8 mouse cellular contexts compared by ENCODE assay signal in the genomic region with DNA sequence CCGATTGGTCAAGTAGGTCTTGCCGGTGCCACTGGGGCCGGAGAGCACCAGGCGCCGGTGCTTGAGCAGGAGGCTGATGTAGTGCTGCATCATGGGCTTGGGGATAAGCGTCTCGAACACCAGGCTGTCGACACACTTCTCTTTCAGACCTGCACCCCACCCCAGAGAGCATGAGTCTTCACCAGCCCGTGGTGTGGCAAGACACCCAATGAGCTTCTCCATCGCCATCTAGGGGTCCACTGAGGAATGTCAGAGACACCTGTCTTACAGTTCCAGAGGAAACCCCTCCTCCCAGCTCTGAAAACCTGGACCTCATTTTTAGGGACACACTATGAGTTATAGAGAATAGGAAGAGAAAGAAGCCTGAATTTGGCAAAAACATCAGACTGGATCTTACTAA. TPM values are rescaled to one million over a fixed set of nuclear protein-coding genes. Genes with fewer than 3 reads are reported as not detected.
DNase-seq lines count a peak whose midpoint lies in the region; ATAC-seq and TF ChIP-seq lines count a peak whose summit lies in the region.

No protein-coding gene starts in this region.

- ATAC-seq in hindbrain, embryonic 11.5 days (ENCODE audit: low FRiP score), result no peak
- no peak for ATAC-seq in embryonic facial prominence, embryonic 11.5 days (replicated peaks; ENCODE audit: insufficient number of reproducible peaks, low FRiP score, low TSS enrichment, low read depth)
- peak; percentile 29; the same call in 1 of the 2 replicates for ATAC-seq in neutrophil, adult 5-6 weeks (ENCODE audit: extremely low read depth, insufficient number of reproducible peaks, low FRiP score, poor library complexity, severe bottlenecking)

- 0 out of 2 replicates have a peak, but pooled peaks cover 3% of the 10 kb centered on the region for H3K36me3 ChIP-seq in hindbrain, embryonic 11.5 days (ENCODE audit: control insufficient read depth, insufficient read depth, low read length)
- peaks cover 92% of the 10 kb centered on the region for H3K36me3 ChIP-seq in hindbrain, embryonic 10.5 days
- H3K36me3 ChIP-seq in testis, adult 2 months (ENCODE audit: control insufficient read depth, insufficient read depth, low read length), result no peaks in the 10 kb centered on the region
- peaks cover 7% of the 10 kb centered on the region for H3K36me3 ChIP-seq in embryonic facial prominence, embryonic 11.5 days (replicated peaks; ENCODE audit: control insufficient read depth, insufficient read depth, low read depth, low read length)

- no peaks in the 10 kb centered on the region for H3K9me3 ChIP-seq in hindbrain, embryonic 11.5 days (ENCODE audit: control insufficient read depth, low read length)
- H3K9me3 ChIP-seq in hindbrain, embryonic 10.5 days, result no peaks in the 10 kb centered on the region
- no peaks in the 10 kb centered on the region for H3K9me3 ChIP-seq in embryonic facial prominence, embryonic 11.5 days (replicated peaks; ENCODE audit: control insufficient read depth, low read length)

- no peak overlapping the region for H3K4me2 ChIP-seq in hindbrain, embryonic 11.5 days (replicated peaks; ENCODE audit: low read depth, low read length)
- no peak overlapping the region for H3K4me2 ChIP-seq in embryonic facial prominence, embryonic 11.5 days (ENCODE audit: low read depth, low read length)

- H3K27ac ChIP-seq in hindbrain, embryonic 11.5 days (ENCODE audit: low read depth, low read length), result no peak overlapping the region
- no peak overlapping the region for H3K27ac ChIP-seq in hindbrain, embryonic 10.5 days
- no peak overlapping the region for H3K27ac ChIP-seq in testis, adult 2 months (ENCODE audit: control insufficient read depth, insufficient read depth, low read depth, low read length)
- H3K27ac ChIP-seq in embryonic facial prominence, embryonic 11.5 days (replicated peaks; ENCODE audit: low read depth, low read length), result no peak overlapping the region

- no peak overlapping the region for H3K9ac ChIP-seq in hindbrain, embryonic 11.5 days (ENCODE audit: low read depth, low read length)
- no peak overlapping the region for H3K9ac ChIP-seq in embryonic facial prominence, embryonic 11.5 days (replicated peaks; ENCODE audit: low read length)

- 82% methylated on average over 10 of the region's 10 CpGs for WGBS in hindbrain, embryonic 11.5 days
- WGBS in hindbrain, embryonic 10.5 days, result 83% methylated on average over 10 of the region's 10 CpGs
- 81% methylated on average over 10 of the region's 10 CpGs for WGBS in embryonic facial prominence, embryonic 11.5 days

- H3K4me1 ChIP-seq in hindbrain, embryonic 11.5 days (replicated peaks; ENCODE audit: control insufficient read depth, insufficient read depth, low read length), result no peaks in the 10 kb centered on the region
- H3K4me1 ChIP-seq in hindbrain, embryonic 10.5 days (replicated peaks), result no peaks in the 10 kb centered on the region
- H3K4me1 ChIP-seq in testis, adult 2 months (ENCODE audit: control insufficient read depth, insufficient read depth, low read length), result no peaks in the 10 kb centered on the region
- H3K4me1 ChIP-seq in embryonic facial prominence, embryonic 11.5 days (ENCODE audit: control insufficient read depth, insufficient read depth, low read length), result no peaks in the 10 kb centered on the region

- no peaks in the 10 kb centered on the region for H3K27me3 ChIP-seq in hindbrain, embryonic 11.5 days (ENCODE audit: control insufficient read depth, insufficient read depth, low read length)
- H3K27me3 ChIP-seq in hindbrain, embryonic 10.5 days (ENCODE audit: insufficient read depth, poor library complexity, severe bottlenecking), result no peaks in the 10 kb centered on the region
- H3K27me3 ChIP-seq in testis, adult 2 months (ENCODE audit: control insufficient read depth, insufficient read depth, low read length), result no peaks in the 10 kb centered on the region
- no peaks in the 10 kb centered on the region for H3K27me3 ChIP-seq in embryonic facial prominence, embryonic 11.5 days (ENCODE audit: control insufficient read depth, insufficient read depth, low read length)

- TF ChIP-seq CTCF in testis, adult 2 months (IDR thresholded peaks at IDR 0.05; ENCODE audit: control insufficient read depth, insufficient read depth, insufficient replicate concordance, low read depth, low read length), result peak; percentile 42; the same call in 1 of the 2 replicates

- no peak for TF ChIP-seq POLR2A in testis, adult 2 months (IDR thresholded peaks at IDR 0.05; ENCODE audit: control insufficient read depth, low read depth, low read length)

- peak; percentile 48 for DNase-seq in hindbrain, embryonic 11.5 days (ENCODE audit: low spot score)
- no peak for DNase-seq in hindbrain, embryonic 10.5 days (ENCODE audit: low spot score)
- no peak for DNase-seq in testis, postnatal 14 days (ENCODE audit: low spot score)
- DNase-seq in embryonic facial prominence, embryonic 11.5 days (ENCODE audit: low spot score), result peak; percentile 64
- no peak for DNase-seq in layer of hippocampus, adult 11-12 months (ENCODE audit: low spot score)
- no peak for DNase-seq in layer of hippocampus, postnatal 14 days (ENCODE audit: low spot score in 2 of 2)

- no peak overlapping the region for H3K4me3 ChIP-seq in hindbrain, embryonic 11.5 days (ENCODE audit: low read depth, low read length)
- H3K4me3 ChIP-seq in hindbrain, embryonic 10.5 days, result no peak overlapping the region
- H3K4me3 ChIP-seq in testis, adult 2 months (ENCODE audit: control insufficient read depth, low read depth, low read length), result no peak overlapping the region
- no peak overlapping the region for H3K4me3 ChIP-seq in embryonic facial prominence, embryonic 11.5 days (ENCODE audit: low read depth, low read length)

RNA-seq across cellular contexts. Expression of a gene that starts 22.0 kb away (rescaled TPM):
- polyA plus RNA-seq in hindbrain, embryonic 11.5 days (2014; fragmentation: Nextera tagmentation; extraction: Ambion mirVana), result 176 and 217 TPM in 2 replicates
- polyA plus RNA-seq in hindbrain, embryonic 10.5 days (2016; fragmentation: Nextera tagmentation; extraction: Ambion mirVana), result 164 and 186 TPM in 2 replicates
- 37.5 and 38.7 TPM in 2 replicates for polyA plus RNA-seq in testis, adult 2 months (2012; rRNA removed)
- 193 and 205 TPM in 2 replicates for polyA plus RNA-seq in embryonic facial prominence, embryonic 11.5 days (2014; fragmentation: Nextera tagmentation; extraction: Ambion mirVana)
- total RNA-seq in neutrophil, adult 5-6 weeks (2017), result 36.1 and 42.1 TPM in 2 replicates
- total RNA-seq in layer of hippocampus, postnatal 14 days (2021), result 100 to 1,000 TPM; 137 to 171 TPM

Comparison
In these comparisons a context has a peak if more than half of its experiments do, and no peak if none do; other contexts are left out.
1. DNase-seq: peak in hindbrain, embryonic 11.5 days (single experiment) and embryonic facial prominence, embryonic 11.5 days (single experiment); none in hindbrain, embryonic 10.5 days (single experiment), testis, postnatal 14 days (single experiment), layer of hippocampus, adult 11-12 months (single experiment) and layer of hippocampus, postnatal 14 days (0 of 2).